ENCODE assay signal across 35 mouse cellular contexts in the genomic region with DNA sequence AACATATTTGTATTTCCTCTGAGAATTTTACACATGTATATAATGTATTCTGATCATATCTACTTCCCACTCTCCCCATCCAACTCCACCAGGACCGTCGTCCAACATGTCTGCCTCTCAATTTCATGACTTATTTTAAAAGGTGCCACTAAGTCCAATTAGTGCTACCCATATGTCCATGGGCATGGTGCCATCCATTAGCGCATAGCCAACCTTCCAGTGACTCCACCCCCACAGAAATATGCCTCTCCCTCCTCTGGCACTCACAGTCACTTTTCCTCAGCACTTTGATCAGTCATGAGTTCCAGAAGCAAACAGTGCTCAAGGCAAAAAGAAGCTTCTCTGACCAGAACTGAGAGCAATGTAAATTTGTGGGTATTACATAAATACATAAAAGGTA. TPM values are rescaled to one million over a fixed set of nuclear protein-coding genes. Genes with fewer than 3 reads are reported as not detected.
"Had no signal": no experiment of that assay in that cellular context is flagged by ENCODE, and none has a peak within 500 bp of the region (broad histone marks: within the 10 kb centered on the region; RNA-seq: fewer than 3 reads in every experiment).

No protein-coding gene starts in this region.

- H3K9ac ChIP-seq: heart, embryonic 12.5 days; hindbrain, embryonic 12.5 days; hindbrain, embryonic 14.5 days; intestine, embryonic 15.5 days; kidney, embryonic 15.5 days; limb, embryonic 13.5 days; limb, embryonic 15.5 days; liver, embryonic 12.5 days; liver, embryonic 14.5 days had no signal

- H3K27ac ChIP-seq: gastrocnemius, adult 2 months; heart, embryonic 10.5 days; hindbrain, embryonic 10.5 days; hindbrain, embryonic 12.5 days; hindbrain, embryonic 14.5 days; intestine, embryonic 15.5 days; kidney, embryonic 15.5 days; kidney, postnatal 0 days; layer of hippocampus, adult 2 months; limb, embryonic 13.5 days; limb, embryonic 15.5 days; liver, embryonic 12.5 days; liver, embryonic 14.5 days had no signal

- H3K27me3 ChIP-seq: heart, embryonic 12.5 days; hindbrain, embryonic 12.5 days; intestine, embryonic 15.5 days; kidney, embryonic 15.5 days; limb, embryonic 13.5 days; limb, embryonic 15.5 days; liver, embryonic 12.5 days had no signal

- H3K36me3 ChIP-seq: heart, embryonic 10.5 days; heart, embryonic 12.5 days; hindbrain, embryonic 10.5 days; hindbrain, embryonic 12.5 days; intestine, embryonic 15.5 days; kidney, embryonic 15.5 days; limb, embryonic 13.5 days; limb, embryonic 15.5 days; liver, embryonic 12.5 days had no signal

- H3K9me3 ChIP-seq: heart, embryonic 10.5 days; heart, embryonic 12.5 days; hindbrain, embryonic 10.5 days; hindbrain, embryonic 12.5 days; intestine, embryonic 15.5 days; kidney, embryonic 15.5 days; limb, embryonic 13.5 days; limb, embryonic 15.5 days; liver, embryonic 12.5 days had no signal

- ATAC-seq: hindbrain, embryonic 16.5 days; inflammation-experienced regulatory T-cells, adult 6 months; intestine, embryonic 15.5 days; intestine, postnatal 0 days; liver, embryonic 12.5 days had no signal

- H3K4me3 ChIP-seq: gastrocnemius, adult 2 months; heart, embryonic 10.5 days; heart, embryonic 12.5 days; hindbrain, embryonic 10.5 days; hindbrain, embryonic 12.5 days; intestine, embryonic 15.5 days; kidney, embryonic 15.5 days; layer of hippocampus, adult 2 months; limb, embryonic 13.5 days; limb, embryonic 15.5 days; liver, embryonic 12.5 days had no signal

- H3K4me2 ChIP-seq: heart, embryonic 12.5 days; hindbrain, embryonic 12.5 days; hindbrain, embryonic 14.5 days; intestine, embryonic 15.5 days; kidney, embryonic 15.5 days; limb, embryonic 13.5 days; limb, embryonic 15.5 days; liver, embryonic 12.5 days had no signal

- DNase-seq: gastrocnemius, adult 2 months; gastrocnemius, postnatal 10 days; gastrocnemius, postnatal 25 days; heart, adult 18-20 months; heart, postnatal 10 days; heart, postnatal 4 days; kidney, adult 18-20 months; kidney, adult 8-10 months; kidney, postnatal 14 days; kidney, postnatal 36 days; layer of hippocampus, adult 9-11 months; layer of hippocampus, postnatal 36 days; lung, adult 18-20 months had no signal

- H3K4me1 ChIP-seq: heart, embryonic 10.5 days; heart, embryonic 12.5 days; hindbrain, embryonic 10.5 days; hindbrain, embryonic 12.5 days; intestine, embryonic 15.5 days; kidney, embryonic 15.5 days; limb, embryonic 13.5 days; limb, embryonic 15.5 days; liver, embryonic 12.5 days had no signal

RNA-seq across cellular contexts. Expression of a gene that starts 47.6 kb away (rescaled TPM):
- polyA plus RNA-seq: heart, embryonic 10.5 days; heart, embryonic 12.5 days; heart, embryonic 14.5 days; heart, embryonic 16.5 days; hindbrain, embryonic 10.5 days; hindbrain, embryonic 12.5 days; hindbrain, embryonic 14.5 days; hindbrain, embryonic 16.5 days; inflammation-experienced regulatory T-cells, adult 6 months; intestine, embryonic 15.5 days; intestine, postnatal 0 days; kidney, embryonic 15.5 days; kidney, postnatal 0 days; large intestine, adult 2 months; limb, embryonic 11.5 days; limb, embryonic 13.5 days; limb, embryonic 15.5 days; liver, adult 2 months; liver, embryonic 12.5 days; liver, embryonic 14.5 days; liver, embryonic 16.5 days had no signal
